Mouse (Mus musculus) forebrain, embryonic 14.5 days (tissue): ENCODE data around the gene Gm2916. TPM values are rescaled to one million over a fixed set of nuclear protein-coding genes. Genes with fewer than 3 reads are reported as not detected.
"Not testable (repeated sequence)": the region's sequence is repeated elsewhere in the genome, so short reads cannot be mapped to it uniquely, and the experiment has no call there.

ENCODE experiments used
- ATAC-seq: fragments of 200-750 bp; cut with Nextera tagmentation; 2 replicates; pipeline ENCODE4 v1.8.0; 2017; ENCODE audit warnings: mild to moderate bottlenecking, moderate library complexity
- DNase-seq: peaks from one replicate; pipeline ENCODE4 v3.0.0-alpha.2; 2015; ENCODE audit warnings: low spot score
- H3K27ac ChIP-seq: fragments of 300-500 bp; sonication (generic); 2 replicates; pipeline ENCODE4 v1.5.1; 2014; ENCODE audit warnings: low read depth, mild to moderate bottlenecking, control low read depth, low read length, moderate library complexity
- H3K27me3 ChIP-seq: fragments of 300-500 bp; sonication (generic); replicated peaks from 2 replicates; pipeline ENCODE4 v1.6.1; 2014; ENCODE audit warnings: low read length, control low read depth, mixed read lengths; ENCODE audit not compliant: control insufficient read depth, insufficient read depth
- H3K36me3 ChIP-seq: fragments of 300-500 bp; sonication (generic); 2 replicates; pipeline ENCODE4 v1.6.1; 2014; ENCODE audit warnings: low read length, control low read depth; ENCODE audit not compliant: control insufficient read depth, insufficient read depth
- H3K4me1 ChIP-seq: fragments of 300-500 bp; sonication (generic); 2 replicates; pipeline ENCODE4 v1.6.1; 2014; ENCODE audit warnings: antibody characterized with exemption, low read length, control low read depth; ENCODE audit not compliant: control insufficient read depth, insufficient read depth
- H3K4me2 ChIP-seq: fragments of 300-500 bp; sonication (generic); 2 replicates; pipeline ENCODE4 v1.6.1; 2014; ENCODE audit warnings: mild to moderate bottlenecking, control low read depth, low read length
- H3K4me3 ChIP-seq: fragments of 300-500 bp; sonication (generic); 2 replicates; pipeline ENCODE4 v1.5.1; 2014; ENCODE audit warnings: low read depth, low read length, control low read depth
- H3K9ac ChIP-seq: fragments of 300-500 bp; sonication (generic); 2 replicates; pipeline ENCODE4 v1.6.1; 2014; ENCODE audit warnings: mild to moderate bottlenecking, low read length, control low read depth, moderate library complexity
- H3K9me3 ChIP-seq: fragments of 300-500 bp; sonication (generic); replicated peaks from 2 replicates; pipeline ENCODE4 v1.6.1; 2016; ENCODE audit warnings: low read length, control low read depth, mixed read lengths; ENCODE audit not compliant: control insufficient read depth
- WGBS: fragments of 180-500 bp; shearing (Covaris S2); extraction: QIAGEN DNeasy Blood & Tissue Kit; methylation state at CpG from one replicate; pipeline ENCODE4 v1.1.7; 2014; 5-methylcytosine and 5-hydroxymethylcytosine counted together
- polyA plus RNA-seq: library from polyadenylated mRNA; unstranded; fragments of >200 nt; fragmentation: Nextera tagmentation; extraction: Ambion mirVana; gene quantifications from 2 replicates; pipeline ENCODE4 v1.2.1, GENCODE M21; 2014

The Gm2916 gene
- polyA plus RNA-seq: 0.19 TPM in 1 of 2 replicates, not detected in the other

- not testable (repeated sequence) for H3K27me3 ChIP-seq, ATAC-seq, H3K4me1 ChIP-seq, H3K27ac ChIP-seq, H3K4me2 ChIP-seq, DNase-seq, H3K9me3 ChIP-seq, H3K36me3 ChIP-seq, H3K4me3 ChIP-seq, H3K9ac ChIP-seq
- WGBS: no CpG with 5 or more reads among the region's 1 CpGs
Measured at GRCm38 (mm10) chr14:3883872-3884271, at the start of gene Gm2916. TSS of gene Gm2916 (plus strand) at chr14:3884172.

- DNase-seq, H3K9me3 ChIP-seq, H3K4me2 ChIP-seq, ATAC-seq, H3K4me1 ChIP-seq, H3K9ac ChIP-seq, H3K4me3 ChIP-seq, H3K36me3 ChIP-seq, H3K27me3 ChIP-seq, H3K27ac ChIP-seq: not testable (repeated sequence)
- no CpG with 5 or more reads among the region's 2 CpGs for WGBS
Measured at GRCm38 (mm10) chr14:3845945-3846344, 38.0 kb upstream of the Gm2916 start, which contains the start of gene Gm3033. TSS of gene Gm3033 (plus strand) at chr14:3846245.

GRCm38 (mm10) chr14:3931456-3931855, 47.5 kb downstream of the Gm2916 start, which contains the start of gene Gm3029:
TSS of gene Gm3029 (plus strand) at chr14:3931756.
- not testable (repeated sequence) for H3K4me1 ChIP-seq, H3K27ac ChIP-seq, H3K9me3 ChIP-seq, H3K4me2 ChIP-seq, DNase-seq, ATAC-seq, H3K9ac ChIP-seq, H3K4me3 ChIP-seq, H3K36me3 ChIP-seq, H3K27me3 ChIP-seq
- 80% methylated on average over 1 of the region's 2 CpGs for WGBS

GRCm38 (mm10) chr14:3963247-3963646, 79.3 kb downstream of the Gm2916 start, which contains the start of gene Gm3095:
TSS of gene Gm3095 (plus strand) at chr14:3963547.
- not testable (repeated sequence) for H3K4me3 ChIP-seq, H3K36me3 ChIP-seq, H3K27ac ChIP-seq, DNase-seq, ATAC-seq, H3K4me2 ChIP-seq, H3K4me1 ChIP-seq, H3K27me3 ChIP-seq, H3K9ac ChIP-seq, H3K9me3 ChIP-seq
- WGBS: no CpG with 5 or more reads among the region's 2 CpGs

Other genes with a start within 250 kb of the Gm2916 start
- not detected in 2 replicates for gene Gm3012, start 249.7 kb upstream of the Gm2916 start, polyA plus RNA-seq
- gene Gm3020, start 232.1 kb upstream of the Gm2916 start, polyA plus RNA-seq: 10.9 and 11.7 TPM in 2 replicates
- not detected in 2 replicates for gene Gm3043, start 195.4 kb upstream of the Gm2916 start, polyA plus RNA-seq
- gene Gm3002, start 74.1 kb upstream of the Gm2916 start, polyA plus RNA-seq: 2.6 and 4.4 TPM in 2 replicates
- not detected in 2 replicates for gene Gm3033, start 37.9 kb upstream of the Gm2916 start, polyA plus RNA-seq
- not detected in 2 replicates for gene Gm3029, start 47.6 kb downstream of the Gm2916 start, polyA plus RNA-seq
- 0.56 and 0.94 TPM in 2 replicates for gene Gm3095, start 79.4 kb downstream of the Gm2916 start, polyA plus RNA-seq
- gene Gm3099, start 114.2 kb downstream of the Gm2916 start, polyA plus RNA-seq: not detected in 2 replicates
- 3.1 and 4.1 TPM in 2 replicates for gene Gm5796, start 139.8 kb downstream of the Gm2916 start, polyA plus RNA-seq
- not detected in 2 replicates for gene Gm3115, start 199.9 kb downstream of the Gm2916 start, polyA plus RNA-seq
- 3.4 and 4.1 TPM in 2 replicates for gene Gm8108, start 226.4 kb downstream of the Gm2916 start, polyA plus RNA-seq